Mouse (Mus musculus): Measurements from ENCODE around the gene Il15. TPM values are rescaled to one million over a fixed set of nuclear protein-coding genes. Genes with fewer than 3 reads are reported as not detected.

Il15 gene
- polyA plus RNA-seq (2017; shearing (Covaris generic)): 0.72 TPM

DNA sequence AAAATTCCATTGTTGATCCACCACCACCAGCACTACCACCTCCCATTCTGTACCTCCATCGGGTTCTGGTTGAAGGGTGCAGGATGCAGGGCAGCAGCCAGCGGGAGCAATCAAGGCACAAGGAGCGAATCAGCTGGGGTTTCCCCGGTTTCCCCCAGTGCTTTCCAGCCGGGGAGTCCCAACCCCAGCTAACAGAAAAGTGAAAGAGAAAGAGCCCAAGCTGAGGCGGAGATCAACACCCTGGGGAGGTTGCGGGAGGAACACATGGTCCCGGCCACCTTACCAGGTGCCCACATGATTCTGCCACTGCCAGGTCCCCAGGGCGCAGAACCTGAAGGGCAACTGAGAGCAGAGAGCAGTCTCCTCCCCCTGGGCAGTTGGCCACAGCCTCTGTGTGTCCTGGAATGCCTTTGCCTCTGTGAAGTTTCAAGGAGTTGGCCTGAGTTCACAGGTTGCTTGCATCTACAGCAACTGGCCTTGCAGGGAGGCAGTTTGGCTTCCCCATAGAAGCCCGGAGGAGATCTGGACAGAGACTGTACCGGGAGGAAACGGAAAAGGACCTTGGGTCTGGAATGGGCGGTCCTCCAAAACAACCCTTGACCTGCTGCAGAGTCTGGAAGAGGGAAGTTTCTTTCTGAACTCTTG, at the start of gene Il15:
Il15 (minus strand) TSS at position 537 of the 645 bp plus-strand sequence.

Data from CD4-positive, CD25-positive, alpha-beta regulatory T cell (primary cell).